9 mouse cellular contexts compared by ENCODE assay signal in the genomic region with DNA sequence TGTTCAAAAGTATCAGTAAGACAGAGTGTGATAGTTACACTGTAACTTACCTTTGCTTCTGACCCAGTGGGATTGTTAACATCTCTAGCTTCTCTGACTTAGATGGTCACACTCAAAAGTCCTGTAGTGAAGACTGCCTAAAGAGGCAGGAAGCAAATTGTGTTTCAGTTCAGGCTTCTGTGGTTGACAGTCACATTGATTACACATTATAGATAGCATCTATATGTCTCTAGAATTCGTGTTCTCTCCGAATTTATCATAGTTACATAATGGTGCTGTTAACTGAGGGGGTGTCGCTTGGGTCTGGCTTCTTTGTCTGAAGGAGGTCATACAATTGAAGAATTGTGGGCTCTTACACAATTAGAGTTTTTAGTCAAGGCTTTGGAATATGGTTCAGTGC. TPM values are rescaled to one million over a fixed set of nuclear protein-coding genes. Genes with fewer than 3 reads are reported as not detected.
DNase-seq lines count a peak whose midpoint lies in the region; ATAC-seq lines count a peak whose summit lies in the region.
"Had no signal": no experiment of that assay in that cellular context is flagged by ENCODE, and none has a peak within 500 bp of the region (broad histone marks: within the 10 kb centered on the region; RNA-seq: fewer than 3 reads in every experiment).

No protein-coding gene starts in this region.

- H3K36me3 ChIP-seq in forebrain, embryonic 16.5 days (ENCODE audit: control insufficient read depth, insufficient read depth): no peaks in the 10 kb centered on the region; the same call in 1 of the 2 replicates
- H3K36me3 ChIP-seq in liver, embryonic 13.5 days: peaks cover 34% of the 10 kb centered on the region

- no peaks in the 10 kb centered on the region for H3K9me3 ChIP-seq in forebrain, embryonic 16.5 days (ENCODE audit: control insufficient read depth, low read length)
- no peaks in the 10 kb centered on the region for H3K9me3 ChIP-seq in liver, embryonic 13.5 days (replicated peaks)

- no peak overlapping the region for H3K27ac ChIP-seq in forebrain, embryonic 16.5 days (ENCODE audit: low read length)
- 0 out of 2 replicates have a peak overlapping the region, but pooled peaks have one; percentile 95 for H3K27ac ChIP-seq in liver, embryonic 13.5 days

- ATAC-seq in CD4-positive, CD25-positive, alpha-beta regulatory T cell, adult 4 months: no peak
- ATAC-seq in forebrain, embryonic 16.5 days: no peak
- ATAC-seq in liver, embryonic 13.5 days (ENCODE audit: low read depth): no peak

- H3K4me1 ChIP-seq in forebrain, embryonic 16.5 days (replicated peaks; ENCODE audit: control insufficient read depth, insufficient read depth, low read length): peaks cover 25% of the 10 kb centered on the region
- H3K4me1 ChIP-seq in liver, embryonic 13.5 days (replicated peaks): peaks cover 59% of the 10 kb centered on the region

- peak overlapping the region; percentile 60 for H3K4me2 ChIP-seq in forebrain, embryonic 16.5 days (ENCODE audit: low read length)
- peak overlapping the region; percentile 88 for H3K4me2 ChIP-seq in liver, embryonic 13.5 days

- H3K9ac ChIP-seq in forebrain, embryonic 16.5 days (replicated peaks; ENCODE audit: low read depth, low read length): peak overlapping the region; percentile 85; the same call in 1 of the 2 replicates
- peak overlapping the region; percentile 99 for H3K9ac ChIP-seq in liver, embryonic 13.5 days

- H3K4me3 ChIP-seq in forebrain, embryonic 16.5 days (replicated peaks; ENCODE audit: low read length): peak overlapping the region; percentile 74
- H3K4me3 ChIP-seq in liver, embryonic 13.5 days (replicated peaks): peak overlapping the region; percentile 98

- peak; percentile 34 for DNase-seq in CD4-positive, CD25-positive, alpha-beta regulatory T cell, adult 2 months (ENCODE audit: low read depth, low spot score)
- DNase-seq in 416B (ENCODE audit: low read depth): peak; percentile 20
- no peak for DNase-seq in liver, embryonic 13.5 days
- DNase-seq in natural killer cell, adult 2 months (ENCODE audit: low spot score in 2 of 2): no peak
- DNase-seq in layer of hippocampus, postnatal 14 days (ENCODE audit: low spot score in 2 of 2): no peak
- DNase-seq in gastrocnemius, postnatal 25 days: no peak
- DNase-seq: kidney, postnatal 4 days had no signal

- WGBS in forebrain, embryonic 16.5 days: 55% methylated on average over 3 of the region's 3 CpGs
- WGBS in liver, embryonic 13.5 days (ENCODE audit: insufficient replicate concordance): 26% methylated on average over 3 of the region's 3 CpGs

- no peaks in the 10 kb centered on the region for H3K27me3 ChIP-seq in forebrain, embryonic 16.5 days (replicated peaks; ENCODE audit: control insufficient read depth, insufficient read depth, low read length)
- no peaks in the 10 kb centered on the region for H3K27me3 ChIP-seq in liver, embryonic 13.5 days

RNA-seq across cellular contexts. Expression of gene Catsper2, which starts 1.5 kb away (rescaled TPM):
- 1 to 10 TPM; 2.3 to 3.4 TPM for polyA plus RNA-seq in CD4-positive, CD25-positive, alpha-beta regulatory T cell, adult 4 months (2017; shearing (Covaris generic))
- polyA plus RNA-seq in forebrain, embryonic 16.5 days (2015; fragmentation: Nextera tagmentation; extraction: Ambion mirVana): 4.5 and 7.5 TPM in 2 replicates
- polyA plus RNA-seq in liver, embryonic 13.5 days (2015; fragmentation: Nextera tagmentation; extraction: Ambion mirVana): 0.52 and 0.76 TPM in 2 replicates
- total RNA-seq in layer of hippocampus, postnatal 14 days (2021): 1 to 10 TPM; 4.1 to 4.6 TPM
- 1 to 10 TPM; 1.9 TPM for total RNA-seq in gastrocnemius, postnatal 25 days (2021)

RNA-seq across cellular contexts. Expression of gene Pdia3, which starts 1.5 kb away (rescaled TPM):
- 100 to 1,000 TPM; 665 to 860 TPM for polyA plus RNA-seq in CD4-positive, CD25-positive, alpha-beta regulatory T cell, adult 4 months (2017; shearing (Covaris generic))
- 334 and 342 TPM in 2 replicates for polyA plus RNA-seq in forebrain, embryonic 16.5 days (2015; fragmentation: Nextera tagmentation; extraction: Ambion mirVana)
- 291 and 374 TPM in 2 replicates for polyA plus RNA-seq in liver, embryonic 13.5 days (2015; fragmentation: Nextera tagmentation; extraction: Ambion mirVana)
- 100 to 1,000 TPM; 194 to 224 TPM for total RNA-seq in layer of hippocampus, postnatal 14 days (2021)
- 10 to 100 TPM; 46.2 to 51.0 TPM for total RNA-seq in gastrocnemius, postnatal 25 days (2021)

RNA-seq across cellular contexts. Expression of gene Strc, which starts 28.1 kb away (rescaled TPM):
- polyA plus RNA-seq in CD4-positive, CD25-positive, alpha-beta regulatory T cell, adult 4 months (2017; shearing (Covaris generic)): under 1 TPM; 0.10 to 0.35 TPM
- not detected in 2 replicates for polyA plus RNA-seq in forebrain, embryonic 16.5 days (2015; fragmentation: Nextera tagmentation; extraction: Ambion mirVana)
- polyA plus RNA-seq in liver, embryonic 13.5 days (2015; fragmentation: Nextera tagmentation; extraction: Ambion mirVana): not detected in 2 replicates
- under 1 TPM; 0.09 to 0.31 TPM for total RNA-seq in layer of hippocampus, postnatal 14 days (2021)
- total RNA-seq in gastrocnemius, postnatal 25 days (2021): under 1 TPM in 1 of 2 experiments, not detected in 1; 0.08 TPM

RNA-seq across cellular contexts. Expression of gene Ell3, which starts 29.0 kb away (rescaled TPM):
- 1 to 10 TPM; 1.6 to 1.7 TPM for polyA plus RNA-seq in CD4-positive, CD25-positive, alpha-beta regulatory T cell, adult 4 months (2017; shearing (Covaris generic))
- polyA plus RNA-seq in forebrain, embryonic 16.5 days (2015; fragmentation: Nextera tagmentation; extraction: Ambion mirVana): 2.3 and 2.5 TPM in 2 replicates
- 1.6 and 2.0 TPM in 2 replicates for polyA plus RNA-seq in liver, embryonic 13.5 days (2015; fragmentation: Nextera tagmentation; extraction: Ambion mirVana)
- total RNA-seq in layer of hippocampus, postnatal 14 days (2021): not detected
- total RNA-seq in gastrocnemius, postnatal 25 days (2021): not detected

RNA-seq across cellular contexts. Expression of gene Serf2, which starts 33.9 kb away (rescaled TPM):
- polyA plus RNA-seq in CD4-positive, CD25-positive, alpha-beta regulatory T cell, adult 4 months (2017; shearing (Covaris generic)): 100 to 1,000 TPM; 677 to 841 TPM
- 254 and 305 TPM in 2 replicates for polyA plus RNA-seq in forebrain, embryonic 16.5 days (2015; fragmentation: Nextera tagmentation; extraction: Ambion mirVana)
- polyA plus RNA-seq in liver, embryonic 13.5 days (2015; fragmentation: Nextera tagmentation; extraction: Ambion mirVana): 269 and 300 TPM in 2 replicates
- total RNA-seq in layer of hippocampus, postnatal 14 days (2021): 100 to 1,000 TPM; 157 to 166 TPM
- total RNA-seq in gastrocnemius, postnatal 25 days (2021): 100 to 1,000 TPM; 315 to 360 TPM

Comparison
In these comparisons a context has a peak if more than half of its experiments do, and no peak if none do; other contexts are left out.
1. DNase-seq: peak in CD4-positive, CD25-positive, alpha-beta regulatory T cell, adult 2 months (single experiment) and 416B (single experiment); none in liver, embryonic 13.5 days (single experiment), natural killer cell, adult 2 months (0 of 2), layer of hippocampus, postnatal 14 days (0 of 2) and gastrocnemius, postnatal 25 days (single experiment).